8 mouse cellular contexts compared by ENCODE assay signal in the genomic region with DNA sequence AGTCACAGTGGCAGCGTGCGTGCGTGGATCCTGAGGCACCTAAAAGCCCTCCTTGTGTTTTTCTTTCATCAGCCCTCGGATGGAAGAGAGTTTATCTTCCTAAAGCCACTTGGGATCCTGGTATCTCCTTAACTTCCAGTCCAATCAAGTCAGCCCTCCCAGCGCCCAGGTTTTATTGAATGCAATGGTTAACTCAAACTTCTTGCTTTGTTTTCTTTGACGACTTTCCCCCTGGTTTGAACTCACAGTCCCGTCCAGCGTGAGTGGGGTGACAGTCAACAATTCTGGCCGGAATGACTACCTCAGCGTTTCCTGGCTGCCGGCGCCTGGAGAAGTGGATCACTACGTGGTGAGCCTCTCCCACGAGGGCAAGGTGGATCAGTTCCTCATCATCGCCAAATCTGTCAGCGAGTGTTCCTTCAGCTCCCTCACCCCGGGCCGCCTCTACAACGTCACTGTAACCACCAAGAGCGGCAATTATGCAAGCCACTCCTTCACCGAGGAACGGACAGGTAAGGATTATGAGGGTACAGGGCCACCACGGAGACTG. TPM values are rescaled to one million over a fixed set of nuclear protein-coding genes. Genes with fewer than 3 reads are reported as not detected.
DNase-seq lines count a peak whose midpoint lies in the region; ATAC-seq and TF ChIP-seq lines count a peak whose summit lies in the region.

No protein-coding gene starts in this region.

- H3K9me3 ChIP-seq in heart, embryonic 13.5 days, result no peaks in the 10 kb centered on the region
- H3K9me3 ChIP-seq in hindbrain, embryonic 14.5 days (ENCODE audit: control insufficient read depth, low read length), result no peaks in the 10 kb centered on the region
- no peaks in the 10 kb centered on the region for H3K9me3 ChIP-seq in midbrain, embryonic 15.5 days

- H3K4me1 ChIP-seq in heart, embryonic 13.5 days, result peaks cover 7% of the 10 kb centered on the region
- H3K4me1 ChIP-seq in cerebellum, adult 2 months (ENCODE audit: control insufficient read depth, insufficient read depth, low read length), result peaks cover 3% of the 10 kb centered on the region; the same call in 1 of the 2 replicates
- H3K4me1 ChIP-seq in hindbrain, embryonic 14.5 days (replicated peaks; ENCODE audit: control insufficient read depth, insufficient read depth, low read length), result no peaks in the 10 kb centered on the region; the same call in 1 of the 2 replicates
- H3K4me1 ChIP-seq in midbrain, embryonic 15.5 days, result peaks cover 8% of the 10 kb centered on the region

- 20% methylated on average over 23 of the region's 23 CpGs for WGBS in heart, embryonic 13.5 days
- 25% methylated on average over 23 of the region's 23 CpGs for WGBS in cerebellum, adult 2 months
- WGBS in hindbrain, embryonic 14.5 days, result 27% methylated on average over 23 of the region's 23 CpGs
- WGBS in midbrain, embryonic 15.5 days, result 17% methylated on average over 23 of the region's 23 CpGs

- H3K4me3 ChIP-seq in heart, embryonic 13.5 days, result peak overlapping the region; percentile 43
- peak overlapping the region; percentile 52 for H3K4me3 ChIP-seq in cerebellum, adult 2 months (replicated peaks; ENCODE audit: insufficient read depth, low read depth, low read length)
- H3K4me3 ChIP-seq in hindbrain, embryonic 14.5 days (replicated peaks; ENCODE audit: low read length), result no peak overlapping the region; the same call in 1 of the 2 replicates
- peak overlapping the region; percentile 16 for H3K4me3 ChIP-seq in midbrain, embryonic 15.5 days

- H3K36me3 ChIP-seq in heart, embryonic 13.5 days, result peaks cover 21% of the 10 kb centered on the region
- no peaks in the 10 kb centered on the region for H3K36me3 ChIP-seq in hindbrain, embryonic 14.5 days (replicated peaks; ENCODE audit: control insufficient read depth, insufficient read depth)
- no peaks in the 10 kb centered on the region for H3K36me3 ChIP-seq in midbrain, embryonic 15.5 days (replicated peaks)

- intact Hi-C loops in heart, postnatal 36 days (cut with DNase I), result loop anchor here (2.0 to 5.0 kb wide), 2 partner anchors 518 to 561 kb away; no protein-coding TSS in a partner anchor
- intact Hi-C loops in left cerebral cortex, postnatal 4 days (cut with DNase I), result loop anchor here (5.0 kb wide), 1 partner anchor 141 kb away; a partner anchor contains a TSS

- no peak for DNase-seq in heart, postnatal 36 days
- DNase-seq in cerebellum, adult 2 months, result peak; percentile 32 to 34
- no peak for DNase-seq in hindbrain, embryonic 14.5 days (ENCODE audit: low spot score)
- no peak for DNase-seq in ovary, postnatal 36 days (ENCODE audit: low spot score)
- DNase-seq in left cerebral cortex, postnatal 4 days, result no peak
- DNase-seq in thymus, adult 18-20 months, result no peak

- H3K4me2 ChIP-seq in heart, embryonic 13.5 days, result peak overlapping the region; percentile 74
- H3K4me2 ChIP-seq in hindbrain, embryonic 14.5 days (replicated peaks), result peak overlapping the region; percentile 46
- H3K4me2 ChIP-seq in midbrain, embryonic 15.5 days, result peak overlapping the region; percentile 47

- TF ChIP-seq CTCF in cerebellum, adult 2 months (IDR thresholded peaks at IDR 0.05; ENCODE audit: borderline replicate concordance, insufficient read depth, low read depth, low read length), result no peak

- H3K27me3 ChIP-seq in heart, embryonic 13.5 days (replicated peaks), result no peaks in the 10 kb centered on the region
- H3K27me3 ChIP-seq in cerebellum, adult 2 months (ENCODE audit: control insufficient read depth, insufficient read depth, low read length), result no peaks in the 10 kb centered on the region
- H3K27me3 ChIP-seq in hindbrain, embryonic 14.5 days (ENCODE audit: control insufficient read depth, insufficient read depth, low read length), result no peaks in the 10 kb centered on the region
- H3K27me3 ChIP-seq in midbrain, embryonic 15.5 days (replicated peaks), result no peaks in the 10 kb centered on the region

- peak overlapping the region; percentile 68 for H3K9ac ChIP-seq in heart, embryonic 13.5 days
- peak overlapping the region; percentile 31; the same call in 1 of the 2 replicates for H3K9ac ChIP-seq in hindbrain, embryonic 14.5 days
- H3K9ac ChIP-seq in midbrain, embryonic 15.5 days, result no peak overlapping the region

- no peak for TF ChIP-seq POLR2A in cerebellum, adult 2 months (IDR thresholded peaks at IDR 0.05; ENCODE audit: borderline replicate concordance, insufficient read depth, low read length)

- ATAC-seq in heart, embryonic 13.5 days (ENCODE audit: extremely low read depth, insufficient number of reproducible peaks, low FRiP score, low TSS enrichment), result no peak
- no peak for ATAC-seq in hindbrain, embryonic 14.5 days (ENCODE audit: low FRiP score)
- no peak for ATAC-seq in midbrain, embryonic 15.5 days (replicated peaks)

- no peak overlapping the region for H3K27ac ChIP-seq in heart, embryonic 13.5 days (replicated peaks)
- H3K27ac ChIP-seq in cerebellum, adult 2 months (ENCODE audit: insufficient read depth, low read length), result no peak overlapping the region
- no peak overlapping the region for H3K27ac ChIP-seq in hindbrain, embryonic 14.5 days
- H3K27ac ChIP-seq in midbrain, embryonic 15.5 days, result no peak overlapping the region

RNA-seq across cellular contexts. Expression of a gene that starts 55.7 kb away (rescaled TPM):
- polyA plus RNA-seq in heart, embryonic 13.5 days (2015; fragmentation: Nextera tagmentation; extraction: Ambion mirVana), result 5.4 and 6.4 TPM in 2 replicates
- 10 to 100 TPM; 71.9 to 83.3 TPM for total RNA-seq in heart, postnatal 36 days (2021)
- polyA plus RNA-seq in cerebellum, adult 2 months (2012; rRNA removed), result 8.3 and 8.4 TPM in 2 replicates
- 4.4 and 5.0 TPM in 2 replicates for polyA plus RNA-seq in hindbrain, embryonic 14.5 days (2014; fragmentation: Nextera tagmentation; extraction: Ambion mirVana)
- polyA plus RNA-seq in midbrain, embryonic 15.5 days (2015; fragmentation: Nextera tagmentation; extraction: Ambion mirVana), result 3.6 and 3.9 TPM in 2 replicates
- total RNA-seq in left cerebral cortex, postnatal 4 days (2021), result 10 to 100 TPM; 12.5 to 13.7 TPM

Comparison
In these comparisons a context has a peak if more than half of its experiments do, and no peak if none do; other contexts are left out.
1. DNase-seq: peak in cerebellum, adult 2 months (2 of 2); none in heart, postnatal 36 days (0 of 2), hindbrain, embryonic 14.5 days (single experiment), ovary, postnatal 36 days (single experiment), left cerebral cortex, postnatal 4 days (single experiment) and thymus, adult 18-20 months (0 of 2).
2. Peak in every context shown above with its lines, with median percentiles within 50 percentile points of each other: H3K4me2 ChIP-seq.